Mouse (Mus musculus) embryonic fibroblast, embryonic 13.5 days (primary cell): ENCODE results near the gene Dll1. TPM values are rescaled to one million over a fixed set of nuclear protein-coding genes. Genes with fewer than 3 reads are reported as not detected.

Experiments used
- H3K27ac ChIP-seq: 2 replicates; pipeline ENCODE4 v1.5.1; 2012; ENCODE audit warnings: low read length, control low read depth, inconsistent platforms; ENCODE audit not compliant: insufficient read depth
- H3K4me1 ChIP-seq: 2 replicates; pipeline ENCODE4 v1.6.1; 2011; ENCODE audit warnings: low read length; ENCODE audit not compliant: control insufficient read depth, insufficient read depth
- H3K4me3 ChIP-seq: 2 replicates; pipeline ENCODE4 v1.5.1; 2011; ENCODE audit warnings: mild to moderate bottlenecking, control low read depth, low read length; ENCODE audit not compliant: insufficient read depth
- CTCF ChIP-seq: IDR thresholded peaks from 2 replicates; pipeline ENCODE4 v1.5.1; 2011; ENCODE audit warnings: mild to moderate bottlenecking, control low read depth, low read length, moderate library complexity, borderline replicate concordance; ENCODE audit not compliant: insufficient read depth
- POLR2A ChIP-seq: IDR thresholded peaks from 2 replicates; pipeline ENCODE4 v1.6.1; 2011; ENCODE audit warnings: low read depth, mild to moderate bottlenecking, control low read depth, low read length, moderate library complexity
- polyA plus RNA-seq: library from polyadenylated mRNA; stranded (reverse); fragments of >200 nt; gene quantifications from 2 replicates; pipeline ENCODE4 v1.2.4, GENCODE M21; 2011; ENCODE audit warnings: low read depth; ENCODE audit not compliant: missing spikeins, insufficient read length

Gene Dll1
- polyA plus RNA-seq, 1 experiment, result 0.97 TPM

DNA sequence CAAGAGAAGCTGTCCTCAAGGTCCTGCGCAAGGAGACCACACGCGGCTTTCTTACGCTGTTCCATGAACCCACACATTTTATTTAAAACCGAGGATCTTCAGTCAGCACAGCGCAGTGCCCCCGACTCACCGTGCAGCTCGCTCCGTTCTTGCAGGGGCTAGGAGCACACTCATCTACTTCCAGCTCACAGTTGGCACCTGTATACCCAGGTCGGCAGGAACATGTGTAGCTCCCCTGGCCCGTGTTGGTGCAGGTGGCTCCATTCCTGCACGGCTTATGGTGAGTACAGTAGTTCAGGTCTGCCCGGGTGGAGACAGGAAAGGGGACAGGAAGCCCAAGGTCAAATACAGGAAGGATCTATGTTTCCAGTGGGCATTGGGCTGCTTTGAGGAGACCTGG, 6.3 kb downstream of the Dll1 start:
- Histone ChIP-seq H3K4me3 (no peak overlapping the region), H3K4me1 (no peaks in the 10 kb centered on the region)
- TF ChIP-seq POLR2A (no peak), CTCF (no peak)

DNA sequence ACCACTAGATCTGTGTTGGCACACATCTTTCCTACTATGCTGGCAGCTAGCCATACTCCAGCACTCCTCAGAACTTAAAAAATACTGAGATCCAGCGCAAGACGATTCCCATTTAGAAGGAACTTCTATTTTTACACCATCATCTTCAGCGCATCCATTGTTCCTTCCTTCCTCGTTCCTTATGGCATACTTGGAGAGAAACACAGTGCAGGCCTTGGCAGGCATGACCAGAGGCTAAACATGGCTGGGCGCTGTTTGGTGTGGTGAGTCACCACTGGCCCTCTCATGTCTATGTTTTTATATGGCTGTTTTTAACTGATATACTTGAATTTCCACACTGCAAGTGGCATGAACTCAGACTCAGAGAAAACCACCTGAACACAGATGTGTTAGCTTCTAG, 11.0 kb downstream of the Dll1 start:
- H3K4me1 ChIP-seq, result no peaks in the 10 kb centered on the region
- 0 out of 2 replicates have a peak, but pooled peaks have one; percentile 26 for TF ChIP-seq POLR2A
- TF ChIP-seq CTCF, result no peak
- peak overlapping the region; percentile 59 for H3K27ac ChIP-seq
- H3K4me3 ChIP-seq, result no peak overlapping the region

More for the DNA sequence above, 6.3 kb downstream of the Dll1 start:
- H3K27ac ChIP-seq, result no peak overlapping the region

DNA sequence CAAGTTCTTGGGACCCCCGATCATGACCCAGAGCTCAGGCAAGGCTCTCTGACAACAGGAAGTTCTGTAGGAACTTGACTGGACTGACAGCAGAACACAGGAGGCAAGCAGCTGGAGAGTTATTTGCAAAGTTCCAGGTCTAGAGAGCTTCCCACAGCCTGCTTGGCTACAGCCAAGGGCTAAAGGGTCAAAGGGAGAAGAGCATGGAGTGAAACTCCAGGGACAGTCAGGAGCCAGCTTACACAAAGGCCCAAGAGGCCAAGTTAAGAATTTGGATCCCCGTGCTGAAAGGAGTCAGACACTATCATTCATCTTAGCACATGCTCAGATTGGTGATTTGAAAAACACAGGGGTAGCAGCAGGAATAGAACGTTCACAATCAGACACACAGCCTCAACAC, 13.0 kb downstream of the Dll1 start:
- Histone ChIP-seq H3K4me3 (no peak overlapping the region), H3K4me1 (no peaks in the 10 kb centered on the region), H3K27ac (no peak overlapping the region)
- TF ChIP-seq POLR2A, result no peak
- no peak for TF ChIP-seq CTCF

DNA sequence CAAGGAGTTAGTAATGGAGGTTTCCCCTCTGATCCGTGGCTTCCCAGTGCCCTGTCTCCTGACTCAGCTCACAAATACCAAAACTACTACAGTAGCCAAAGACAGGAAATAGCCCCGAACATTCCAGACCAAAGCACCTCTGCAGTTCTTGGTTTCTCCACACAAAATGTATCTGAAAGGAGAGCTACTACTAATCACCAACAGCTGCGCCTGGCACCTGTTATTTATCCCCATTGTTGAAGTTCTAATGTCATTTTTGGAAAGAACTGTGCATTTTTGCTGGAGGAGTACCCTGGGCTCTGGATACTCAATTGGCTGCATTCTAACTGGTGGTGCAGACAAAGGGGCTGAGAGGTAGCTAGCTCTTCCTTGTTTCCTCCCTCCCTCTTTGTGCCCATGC, 19.6 kb downstream of the Dll1 start:
- H3K27ac ChIP-seq, result no peak overlapping the region

DNA sequence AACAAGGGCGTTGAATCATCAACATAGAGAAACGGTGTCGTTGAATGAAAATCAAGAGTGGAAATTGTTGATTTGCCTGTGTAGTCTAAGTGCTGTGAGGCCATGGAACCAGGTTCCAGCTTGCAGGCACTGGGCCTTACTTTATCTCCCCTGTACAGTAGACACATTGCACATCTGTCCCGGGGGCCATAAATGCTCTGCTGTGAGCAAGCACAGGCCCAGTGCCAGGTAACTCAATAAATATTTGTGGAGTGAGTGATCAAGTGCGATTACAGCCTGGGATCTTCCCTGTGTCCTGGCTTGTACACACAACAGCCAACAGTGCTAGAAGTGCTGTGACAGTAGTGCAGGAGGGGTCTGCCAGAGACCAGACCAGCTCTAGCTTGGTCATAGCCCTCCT, 20.1 kb downstream of the Dll1 start:
- H3K27ac ChIP-seq, result no peak overlapping the region
- no peak for TF ChIP-seq POLR2A
- no peak for TF ChIP-seq CTCF
- H3K4me1 ChIP-seq, result peaks cover 6% of the 10 kb centered on the region; the same call in 1 of the 2 replicates
- H3K4me3 ChIP-seq, result no peak overlapping the region

More for the DNA sequence above, 19.6 kb downstream of the Dll1 start:
- Histone ChIP-seq H3K4me1 (peaks cover 6% of the 10 kb centered on the region; the same call in 1 of the 2 replicates), H3K4me3 (no peak overlapping the region)
- TF ChIP-seq POLR2A, result no peak
- no peak for TF ChIP-seq CTCF

DNA sequence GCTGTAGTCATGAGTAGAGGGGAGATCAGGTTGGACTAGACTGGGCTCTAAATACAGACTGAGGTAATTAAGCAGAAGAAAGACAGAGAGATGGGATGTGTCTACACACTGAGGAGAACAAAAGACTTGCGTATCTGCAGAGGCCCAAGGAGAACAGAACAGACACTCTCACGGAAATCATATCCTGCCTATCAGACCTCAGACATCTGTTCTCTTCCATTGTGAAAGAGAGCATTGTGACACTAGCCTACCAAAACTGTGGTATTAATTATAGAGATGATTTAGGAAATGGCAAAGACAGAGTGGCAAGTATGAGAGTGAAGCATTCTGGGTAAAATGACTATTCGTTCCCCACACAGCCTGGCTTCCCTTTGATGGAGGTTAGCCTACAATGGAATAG, 21.6 kb downstream of the Dll1 start:
- Histone ChIP-seq H3K27ac (no peak overlapping the region), H3K4me1 (peaks cover 6% of the 10 kb centered on the region; the same call in 1 of the 2 replicates), H3K4me3 (no peak overlapping the region)
- no peak for TF ChIP-seq CTCF
- TF ChIP-seq POLR2A, result no peak

DNA sequence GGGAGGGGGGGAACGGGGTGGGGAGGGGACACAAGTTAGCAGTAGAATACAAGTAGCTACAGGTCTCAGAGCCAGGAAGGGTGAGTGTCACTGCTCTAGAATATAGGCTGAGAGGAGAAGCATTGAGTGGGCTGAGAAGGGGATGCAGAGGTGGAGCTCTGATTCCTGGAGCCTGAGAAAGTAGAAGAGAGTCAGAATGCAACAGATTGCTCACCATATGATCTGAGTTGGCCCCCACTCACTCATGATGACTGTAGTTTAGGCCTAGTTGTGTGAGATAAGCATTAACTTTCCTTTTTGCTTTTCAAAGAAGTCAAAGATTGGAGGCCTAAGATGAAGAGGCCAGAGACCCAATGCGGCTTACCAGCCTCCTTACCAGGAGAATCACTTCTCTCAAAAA, 22.7 kb downstream of the Dll1 start:
- Histone ChIP-seq H3K4me3 (no peak overlapping the region), H3K4me1 (peaks cover 6% of the 10 kb centered on the region; the same call in 1 of the 2 replicates), H3K27ac (no peak overlapping the region)
- TF ChIP-seq CTCF, result no peak
- no peak for TF ChIP-seq POLR2A

DNA sequence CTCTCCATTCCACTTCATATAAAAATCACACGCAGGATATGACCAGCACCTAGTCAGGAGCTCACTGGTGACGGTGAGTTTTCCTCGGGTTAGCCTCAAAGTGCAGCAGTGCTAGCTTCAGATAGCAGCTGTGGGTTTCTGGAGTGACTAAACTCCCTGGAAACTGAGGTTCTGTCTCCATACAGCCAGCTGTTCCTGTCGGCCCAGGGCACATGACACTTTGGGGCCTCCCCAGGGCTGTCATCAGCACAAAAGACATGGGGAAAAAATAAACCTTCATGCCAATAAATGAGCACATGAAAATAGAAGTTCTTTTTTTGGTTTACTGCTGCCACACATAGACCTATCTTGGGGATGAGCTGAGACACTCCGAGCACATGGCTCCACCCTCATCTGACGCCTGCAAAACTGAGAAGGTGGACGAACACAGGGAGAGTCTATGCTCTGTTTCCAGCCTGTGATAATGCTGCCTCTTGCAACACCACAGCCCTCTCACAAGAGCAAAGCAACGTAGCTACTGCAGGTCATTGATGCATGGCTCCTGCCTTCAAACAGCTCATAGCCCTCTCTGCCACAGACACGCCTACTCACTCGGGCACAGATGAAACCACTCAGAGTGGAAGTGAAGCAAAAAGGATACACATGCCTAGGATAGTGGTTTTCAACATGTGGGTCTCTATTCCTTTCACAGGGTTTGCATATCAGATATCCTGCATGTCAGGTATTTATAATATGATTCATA, 23.6 kb downstream of the Dll1 start:
- H3K27ac ChIP-seq, result no peak overlapping the region
- peaks cover 6% of the 10 kb centered on the region; the same call in 1 of the 2 replicates for H3K4me1 ChIP-seq
- TF ChIP-seq POLR2A (no peak), CTCF (no peak)

DNA sequence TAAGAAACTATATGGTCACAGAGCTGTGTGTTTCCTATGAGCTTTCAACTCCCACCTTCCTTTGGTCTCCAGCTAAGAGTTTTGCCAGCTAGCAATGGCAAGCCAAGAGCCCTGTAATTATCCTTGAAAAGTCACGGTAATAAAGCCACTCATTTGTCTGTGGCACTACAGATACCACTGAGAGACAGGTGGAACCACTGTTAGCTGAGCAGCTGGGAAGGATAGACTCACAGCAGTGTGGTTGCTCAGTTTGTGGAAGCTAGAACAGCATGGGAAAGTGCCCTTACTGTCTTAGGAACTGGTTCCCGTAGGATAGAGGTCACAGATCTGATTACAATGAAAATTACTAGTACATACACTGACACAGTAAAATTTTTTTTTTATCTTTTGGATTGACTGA, 26.5 kb downstream of the Dll1 start:
- Histone ChIP-seq H3K4me3 (no peak overlapping the region), H3K27ac (no peak overlapping the region), H3K4me1 (no peaks in the 10 kb centered on the region)
- TF ChIP-seq POLR2A (no peak), CTCF (no peak)

More for the DNA sequence above, 23.6 kb downstream of the Dll1 start:
- H3K4me3 ChIP-seq, result no peak overlapping the region

DNA sequence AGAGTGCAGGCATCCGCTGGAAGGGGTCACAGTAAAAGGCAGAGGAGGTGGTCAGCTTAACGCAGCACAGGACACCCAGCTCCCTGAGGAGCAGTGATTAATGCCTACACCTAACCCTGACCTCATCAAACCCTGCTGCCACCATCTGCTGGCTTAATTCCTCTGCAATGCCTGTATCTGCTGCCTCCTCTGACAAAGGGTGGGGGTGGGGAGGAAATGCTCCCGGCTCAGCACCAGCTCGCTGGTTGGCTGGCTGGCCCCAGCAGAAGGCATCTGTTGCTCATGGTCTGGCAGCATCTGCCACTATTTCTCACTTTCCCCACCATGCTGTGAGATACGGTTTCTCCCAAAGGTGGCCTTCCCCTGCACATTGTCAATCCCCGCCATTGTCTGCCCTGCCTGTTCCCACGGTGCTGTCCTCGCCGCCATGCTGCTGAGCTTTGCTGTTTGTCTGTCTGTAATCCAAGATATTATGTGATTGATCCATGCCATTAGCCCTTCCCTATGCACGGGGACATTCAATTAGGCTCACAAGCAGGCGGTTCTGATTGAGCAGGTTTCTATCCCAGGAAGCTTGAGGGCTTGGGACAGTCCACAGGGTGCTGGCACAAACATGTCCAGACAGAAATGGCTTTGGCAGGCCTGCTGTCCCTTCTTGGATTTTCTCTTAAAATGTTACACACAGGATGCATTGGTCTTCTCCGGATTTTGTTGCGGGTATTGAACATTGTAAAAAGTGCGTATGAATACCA, 33.4 kb downstream of the Dll1 start:
- H3K4me3 ChIP-seq, result no peak overlapping the region
- H3K4me1 ChIP-seq, result no peaks in the 10 kb centered on the region
- H3K27ac ChIP-seq, result no peak overlapping the region
- TF ChIP-seq CTCF, result no peak
- TF ChIP-seq POLR2A, result no peak
